Mouse (Mus musculus) brain, embryonic 14.5 days (tissue): ENCODE data around the gene Ube2r2.

Experiments
- CTCF ChIP-seq: fragments of 200-500 bp; IDR thresholded peaks from 2 replicates; pipeline ENCODE4 v1.5.1; 2012; ENCODE audit warnings: inconsistent platforms, mild to moderate bottlenecking, moderate library complexity, borderline replicate concordance; ENCODE audit not compliant: insufficient read depth, insufficient read length; ENCODE audit errors: extremely low read depth
- POLR2A ChIP-seq: fragments of 200-500 bp; IDR thresholded peaks from 2 replicates; pipeline ENCODE4 v1.6.1; 2012; ENCODE audit warnings: mild to moderate bottlenecking, inconsistent platforms, borderline replicate concordance; ENCODE audit not compliant: poor library complexity, insufficient read depth, insufficient read length, severe bottlenecking; ENCODE audit errors: extremely low read depth

DNA sequence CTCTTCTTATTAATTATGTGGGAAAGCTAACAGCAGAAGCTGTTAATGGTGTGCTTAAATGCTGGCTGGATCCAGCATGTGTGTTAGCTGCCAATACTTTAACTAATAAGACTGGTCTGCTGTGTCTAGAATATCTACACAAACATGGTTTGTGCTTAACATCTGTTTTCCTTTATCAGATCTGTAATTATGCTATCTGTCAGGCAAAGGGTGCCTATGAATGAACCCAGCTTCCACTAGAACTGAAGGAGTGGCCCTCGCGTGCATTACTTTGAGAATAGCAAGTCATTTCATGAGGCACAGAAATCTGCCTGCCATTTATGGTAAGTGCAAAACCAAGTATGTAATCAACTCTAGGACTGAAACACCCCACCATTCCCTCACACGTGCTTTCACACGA, 72.5 kb downstream of the Ube2r2 start:
- no peak for TF ChIP-seq POLR2A
- no peak for TF ChIP-seq CTCF
